Mouse (Mus musculus) limb, embryonic 12.5 days (tissue): Measurements from ENCODE around the gene Ralgps2. TPM values are rescaled to one million over a fixed set of nuclear protein-coding genes. Genes with fewer than 3 reads are reported as not detected.
A peak's percentile ranks its signal among the peaks of the same experiment; 100 is the strongest.

ENCODE experiments used
- ATAC-seq: fragments of 200-750 bp; cut with Nextera tagmentation; 2 replicates; pipeline ENCODE4 v1.8.0; 2017; ENCODE audit warnings: low read depth, moderate TSS enrichment; ENCODE audit not compliant: insufficient number of reproducible peaks, insufficient read depth, low FRiP score, low TSS enrichment
- H3K27ac ChIP-seq: fragments of 300-500 bp; sonication (generic); 2 replicates; pipeline ENCODE4 v1.5.1; 2016; ENCODE audit warnings: mild to moderate bottlenecking, moderate library complexity
- H3K27me3 ChIP-seq: fragments of 300-500 bp; sonication (generic); 2 replicates; pipeline ENCODE4 v1.6.1; 2016; ENCODE audit warnings: mild to moderate bottlenecking, moderate library complexity
- H3K36me3 ChIP-seq: fragments of 300-500 bp; sonication (generic); 2 replicates; pipeline ENCODE4 v1.6.1; 2016; ENCODE audit warnings: mild to moderate bottlenecking, moderate library complexity
- H3K4me1 ChIP-seq: fragments of 300-500 bp; sonication (generic); replicated peaks from 2 replicates; pipeline ENCODE4 v1.6.1; 2016
- H3K4me2 ChIP-seq: fragments of 300-500 bp; sonication (generic); 2 replicates; pipeline ENCODE4 v1.6.1; 2016; ENCODE audit warnings: mild to moderate bottlenecking, moderate library complexity
- H3K4me3 ChIP-seq: fragments of 300-500 bp; sonication (generic); replicated peaks from 2 replicates; pipeline ENCODE4 v1.5.1; 2016; ENCODE audit warnings: mild to moderate bottlenecking
- H3K9ac ChIP-seq: fragments of 300-500 bp; sonication (generic); replicated peaks from 2 replicates; pipeline ENCODE4 v1.6.1; 2016; ENCODE audit warnings: mild to moderate bottlenecking, moderate library complexity
- H3K9me3 ChIP-seq: fragments of 300-500 bp; sonication (generic); 2 replicates; pipeline ENCODE4 v1.6.1; 2016; ENCODE audit warnings: mild to moderate bottlenecking, moderate library complexity
- WGBS: fragments of 180-500 bp; shearing (Covaris S2); methylation state at CpG from one replicate; pipeline ENCODE4 v1.1.7; 2016; 5-methylcytosine and 5-hydroxymethylcytosine counted together
- polyA plus RNA-seq: library from polyadenylated mRNA; unstranded; fragments of >200 nt; fragmentation: Nextera tagmentation; extraction: Ambion mirVana; gene quantifications from 2 replicates; pipeline ENCODE4 v1.2.1, GENCODE M21; 2016

Gene Ralgps2
- polyA plus RNA-seq, 1 experiment from 2014 or later: 83.1 TPM

DNA sequence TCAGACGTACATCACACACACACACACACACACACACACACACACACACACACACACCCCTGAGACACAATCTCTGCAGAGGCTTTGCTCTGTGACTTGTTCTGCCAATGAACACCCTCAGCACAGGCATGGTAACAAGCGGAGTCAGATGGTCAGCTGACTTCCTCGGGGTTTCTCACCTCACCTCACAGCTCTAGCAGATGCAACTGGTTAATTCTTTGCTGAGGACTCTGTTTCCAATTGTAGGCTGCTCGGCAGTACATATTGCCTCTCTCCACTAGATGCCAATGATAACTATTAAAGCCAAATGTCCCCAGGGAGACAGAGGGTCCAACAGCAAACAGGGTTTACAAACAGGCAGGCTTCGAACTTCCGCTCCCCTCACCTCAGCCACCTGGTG is 16.5 kb downstream of the Ralgps2 start:
- WGBS: 35% methylated on average over 6 of the region's 6 CpGs
- H3K9ac ChIP-seq: no peak overlapping the region
- no peak overlapping the region for H3K4me3 ChIP-seq
- H3K4me2 ChIP-seq: no peak overlapping the region
- H3K36me3 ChIP-seq: no peaks in the 10 kb centered on the region
- no peak for ATAC-seq
- no peaks in the 10 kb centered on the region for H3K9me3 ChIP-seq
- H3K27ac ChIP-seq: no peak overlapping the region
- no peaks in the 10 kb centered on the region for H3K27me3 ChIP-seq
- peaks cover 25% of the 10 kb centered on the region for H3K4me1 ChIP-seq

DNA sequence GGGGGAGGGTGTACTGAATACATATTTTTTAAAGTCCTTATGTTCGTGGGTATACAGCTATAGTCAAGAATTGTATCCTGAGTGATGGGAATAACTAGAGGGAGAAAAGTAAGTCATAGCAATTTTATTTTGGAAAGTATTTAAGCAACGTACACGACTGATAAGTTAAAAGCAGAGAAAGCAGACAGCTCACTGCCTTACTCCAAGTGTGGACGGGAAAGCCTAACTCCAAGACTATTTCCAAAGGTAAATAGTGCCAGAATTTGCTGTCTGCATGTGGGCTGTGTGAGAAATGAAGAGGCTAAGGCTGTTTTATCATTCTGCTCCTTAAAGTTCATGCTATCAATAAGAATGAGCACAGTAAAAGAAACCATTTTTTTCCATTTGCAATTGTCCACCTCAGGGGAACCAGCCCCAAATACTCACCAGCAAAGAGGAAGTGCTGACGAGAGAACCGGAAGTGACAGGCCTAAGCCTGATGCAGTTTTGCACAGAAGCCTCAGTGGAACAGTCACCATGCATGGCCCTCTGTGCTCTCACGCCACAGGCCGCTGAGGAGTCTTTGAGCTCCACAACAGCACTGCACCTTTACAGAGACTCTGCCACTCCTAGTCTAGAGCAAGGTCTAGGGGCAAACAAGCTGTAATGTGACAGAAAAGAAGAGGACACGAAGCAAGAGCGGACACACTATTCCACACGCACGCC is 18.0 kb downstream of the Ralgps2 start:
- Histone ChIP-seq H3K4me2 (no peak overlapping the region), H3K9me3 (no peaks in the 10 kb centered on the region), H3K4me3 (no peak overlapping the region), H3K9ac (no peak overlapping the region), H3K27ac (0 out of 2 replicates have a peak overlapping the region, but pooled peaks have one; percentile 31), H3K36me3 (no peaks in the 10 kb centered on the region), H3K4me1 (peaks cover 22% of the 10 kb centered on the region), H3K27me3 (no peaks in the 10 kb centered on the region)
- ATAC-seq: no peak
- WGBS: 70% methylated on average over 12 of the region's 12 CpGs

DNA sequence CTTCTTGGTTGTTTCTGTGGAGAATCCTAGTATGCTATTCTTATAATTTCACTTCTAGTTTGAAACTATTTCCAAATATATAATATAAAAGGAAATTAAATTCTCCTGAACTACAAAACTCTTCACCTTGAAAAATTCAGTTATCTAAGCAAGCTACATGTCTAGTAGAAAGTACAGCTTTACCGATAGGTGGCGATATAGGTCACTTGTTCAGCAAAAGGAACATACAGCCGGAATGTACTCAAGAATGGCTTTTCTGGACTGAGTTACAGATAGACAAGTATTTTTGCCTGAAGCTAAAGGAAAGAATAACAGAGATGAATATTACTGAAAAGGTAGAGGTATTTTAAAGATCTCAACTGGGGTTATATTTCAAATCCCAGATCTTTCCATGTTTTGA is 22.0 kb downstream of the Ralgps2 start:
- H3K4me2 ChIP-seq: no peak overlapping the region
- H3K4me1 ChIP-seq: peaks cover 15% of the 10 kb centered on the region
- no peaks in the 10 kb centered on the region for H3K36me3 ChIP-seq
- 14% methylated on average over 3 of the region's 3 CpGs for WGBS
- ATAC-seq: 0 out of 2 replicates have a peak, but pooled peaks have one; percentile 66
- no peak overlapping the region for H3K9ac ChIP-seq
- H3K4me3 ChIP-seq: no peak overlapping the region
- no peak overlapping the region for H3K27ac ChIP-seq
- no peaks in the 10 kb centered on the region for H3K9me3 ChIP-seq
- H3K27me3 ChIP-seq: no peaks in the 10 kb centered on the region

DNA sequence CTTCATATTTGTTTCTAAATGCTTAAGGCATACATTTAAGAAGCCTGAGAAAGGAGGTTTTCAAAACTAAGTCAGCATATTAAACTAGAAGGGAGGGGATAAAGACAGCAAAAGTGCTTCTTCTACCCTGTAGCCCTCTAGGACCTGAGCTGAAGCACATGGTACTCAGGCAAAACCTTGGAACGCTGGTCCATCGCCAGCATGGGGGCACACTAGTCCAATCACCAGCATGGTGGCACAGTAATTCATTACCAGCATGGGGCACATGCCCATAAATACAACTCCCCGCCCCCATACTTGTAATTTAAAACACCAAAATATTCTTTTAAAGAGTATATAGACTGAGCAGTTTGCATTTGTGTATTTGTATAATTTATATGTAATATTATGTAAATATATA is 23.1 kb downstream of the Ralgps2 start:
- no peak overlapping the region for H3K27ac ChIP-seq
- no peak overlapping the region for H3K9ac ChIP-seq
- H3K27me3 ChIP-seq: no peaks in the 10 kb centered on the region
- H3K4me3 ChIP-seq: no peak overlapping the region
- no peak overlapping the region for H3K4me2 ChIP-seq
- no peak for ATAC-seq
- WGBS: 77% methylated on average over 3 of the region's 3 CpGs
- H3K4me1 ChIP-seq: peaks cover 9% of the 10 kb centered on the region
- no peaks in the 10 kb centered on the region for H3K36me3 ChIP-seq
- H3K9me3 ChIP-seq: no peaks in the 10 kb centered on the region

DNA sequence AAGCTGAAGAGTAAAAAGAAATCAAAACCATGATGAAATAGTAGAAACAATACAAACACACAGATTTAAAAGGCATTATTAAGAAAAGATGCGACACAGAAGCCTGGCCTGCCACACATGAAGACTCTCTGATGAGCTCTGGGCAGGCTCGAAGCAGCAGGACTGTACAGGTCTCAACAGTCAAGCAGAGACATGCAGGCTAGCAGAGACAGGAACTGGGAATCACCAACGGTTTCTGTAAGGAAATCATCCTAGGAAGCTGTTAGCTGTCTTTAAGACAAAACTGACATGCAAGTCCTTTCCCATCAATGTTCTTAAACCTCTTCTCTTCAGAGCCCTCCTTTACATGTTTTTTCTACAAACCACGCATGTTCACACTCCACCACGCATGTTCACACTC is 24.5 kb downstream of the Ralgps2 start:
- Histone ChIP-seq H3K36me3 (no peaks in the 10 kb centered on the region), H3K4me2 (no peak overlapping the region), H3K27ac (no peak overlapping the region), H3K4me1 (peaks cover 3% of the 10 kb centered on the region; the same call in 1 of the 2 replicates), H3K4me3 (no peak overlapping the region), H3K27me3 (no peaks in the 10 kb centered on the region), H3K9me3 (no peaks in the 10 kb centered on the region), H3K9ac (no peak overlapping the region)
- no peak for ATAC-seq
- 79% methylated on average over 5 of the region's 5 CpGs for WGBS

DNA sequence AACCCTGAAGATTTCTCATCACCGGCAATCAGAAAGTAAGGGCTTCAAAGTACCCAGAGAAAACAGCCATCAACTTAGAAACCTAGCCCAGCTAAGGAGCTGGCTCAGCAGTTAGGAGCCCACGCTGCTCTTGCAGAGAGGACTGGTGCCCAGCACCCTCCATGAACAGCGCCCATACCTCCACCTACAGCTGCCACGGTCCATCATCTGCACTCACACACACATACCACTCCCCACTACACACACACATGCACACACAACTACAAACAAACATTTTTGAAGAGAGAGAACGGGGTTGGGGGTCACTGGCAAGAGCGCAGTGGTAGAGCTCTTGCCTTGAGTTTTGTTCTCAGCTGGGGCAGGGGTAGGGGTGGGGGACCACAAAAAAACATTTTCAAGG is 26.2 kb downstream of the Ralgps2 start:
- Histone ChIP-seq H3K9me3 (no peaks in the 10 kb centered on the region), H3K9ac (no peak overlapping the region), H3K4me2 (no peak overlapping the region), H3K27me3 (no peaks in the 10 kb centered on the region), H3K4me3 (no peak overlapping the region), H3K36me3 (no peaks in the 10 kb centered on the region), H3K27ac (0 out of 2 replicates have a peak overlapping the region, but pooled peaks have one; percentile 23), H3K4me1 (peaks cover 3% of the 10 kb centered on the region; the same call in 1 of the 2 replicates)
- ATAC-seq: no peak
- WGBS: 88% methylated on average over 6 of the region's 6 CpGs

DNA sequence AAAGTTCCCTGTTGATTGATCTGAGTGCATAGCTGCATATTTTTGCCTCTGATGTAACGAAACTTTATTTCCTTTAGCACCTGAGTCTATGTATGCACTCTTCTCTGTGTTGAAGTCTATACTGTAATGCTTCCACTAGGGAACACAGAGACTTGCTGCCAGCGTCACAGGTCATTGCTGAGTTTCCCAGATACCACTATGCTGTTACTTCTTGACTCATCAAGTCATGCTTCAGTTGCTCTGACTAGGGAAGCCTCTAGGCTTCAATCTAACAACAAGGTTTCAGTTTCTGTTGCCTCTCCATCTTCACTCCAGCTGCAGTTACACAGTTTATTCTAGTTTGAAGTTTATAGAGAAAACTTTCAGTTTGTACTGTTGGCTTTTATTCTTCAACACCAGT is 28.5 kb downstream of the Ralgps2 start:
- Histone ChIP-seq H3K4me1 (peaks cover 3% of the 10 kb centered on the region; the same call in 1 of the 2 replicates), H3K4me2 (no peak overlapping the region), H3K27me3 (no peaks in the 10 kb centered on the region), H3K9ac (no peak overlapping the region), H3K9me3 (no peaks in the 10 kb centered on the region), H3K27ac (no peak overlapping the region), H3K36me3 (peaks cover 15% of the 10 kb centered on the region), H3K4me3 (no peak overlapping the region)
- WGBS: 80% methylated on average over 2 of the region's 2 CpGs
- no peak for ATAC-seq

DNA sequence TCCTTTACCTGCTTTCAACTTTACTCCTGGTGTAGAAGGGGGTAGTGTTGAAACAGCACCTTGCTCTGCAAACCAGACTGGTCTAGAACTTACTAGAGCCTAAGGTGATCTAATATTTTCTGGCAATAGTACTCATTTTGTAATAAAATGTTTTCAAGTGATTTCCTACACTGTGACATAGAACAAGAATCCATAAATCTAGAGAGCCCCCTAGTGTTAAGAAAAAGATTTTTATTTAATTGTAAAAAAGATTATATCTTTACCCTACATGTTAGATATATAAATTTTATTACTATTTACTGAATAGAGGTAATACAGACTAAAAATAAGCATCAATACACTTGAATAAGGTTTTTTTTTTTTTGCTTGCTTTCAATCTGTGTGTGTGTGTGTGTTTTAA is 29.6 kb downstream of the Ralgps2 start:
- ATAC-seq: no peak
- no peaks in the 10 kb centered on the region for H3K9me3 ChIP-seq
- no peak overlapping the region for H3K4me3 ChIP-seq
- H3K4me2 ChIP-seq: no peak overlapping the region
- H3K27ac ChIP-seq: no peak overlapping the region
- no peak overlapping the region for H3K9ac ChIP-seq
- H3K36me3 ChIP-seq: peaks cover 20% of the 10 kb centered on the region
- peaks cover 3% of the 10 kb centered on the region; the same call in 1 of the 2 replicates for H3K4me1 ChIP-seq
- H3K27me3 ChIP-seq: no peaks in the 10 kb centered on the region

DNA sequence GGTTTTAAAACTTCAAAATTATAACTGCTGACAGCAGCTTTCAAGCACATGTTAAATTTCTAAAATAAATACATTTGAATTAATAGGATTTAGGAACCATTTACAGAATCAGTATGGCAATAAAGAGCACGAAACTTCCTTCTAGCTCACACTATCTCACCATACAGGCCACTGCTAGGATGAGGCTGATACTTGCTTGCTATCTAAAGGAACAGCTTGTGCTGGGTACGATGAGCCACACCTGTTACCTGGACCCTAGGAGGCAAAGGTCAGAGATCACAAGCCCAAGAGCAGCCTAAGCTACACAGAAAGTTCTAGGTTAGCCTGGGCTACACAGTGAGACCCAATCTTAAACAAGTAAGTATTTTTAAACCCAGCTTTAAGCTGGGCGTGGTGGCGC is 30.2 kb downstream of the Ralgps2 start:
- 94% methylated on average over 4 of the region's 4 CpGs for WGBS
- Histone ChIP-seq H3K4me3 (no peak overlapping the region), H3K9me3 (no peaks in the 10 kb centered on the region), H3K27ac (no peak overlapping the region), H3K27me3 (no peaks in the 10 kb centered on the region), H3K36me3 (peaks cover 20% of the 10 kb centered on the region), H3K9ac (no peak overlapping the region), H3K4me1 (peaks cover 3% of the 10 kb centered on the region; the same call in 1 of the 2 replicates), H3K4me2 (no peak overlapping the region)
- ATAC-seq: no peak

DNA sequence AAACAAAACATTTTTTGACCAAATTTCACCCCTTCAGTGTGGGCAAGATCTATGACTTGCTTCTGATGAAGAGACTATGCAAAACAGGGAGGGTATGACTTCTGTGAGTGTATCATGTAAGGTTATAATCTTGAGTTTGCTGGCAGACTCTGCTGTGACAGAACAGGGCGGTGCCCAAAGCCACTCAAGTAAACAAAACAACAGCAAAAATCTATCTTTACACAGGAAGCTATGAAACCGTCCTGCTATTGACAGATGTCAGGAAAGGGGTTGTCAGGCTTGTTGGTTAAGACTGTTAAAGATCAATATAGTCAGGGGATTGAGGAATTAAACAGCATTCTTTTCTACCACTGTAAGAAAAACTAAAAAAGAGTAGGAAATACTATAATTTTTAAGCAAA is 33.8 kb downstream of the Ralgps2 start:
- H3K4me3 ChIP-seq: no peak overlapping the region
- H3K9me3 ChIP-seq: no peaks in the 10 kb centered on the region
- peaks cover 25% of the 10 kb centered on the region for H3K36me3 ChIP-seq
- no peak for ATAC-seq
- H3K4me1 ChIP-seq: no peaks in the 10 kb centered on the region
- 86% methylated on average over 2 of the region's 2 CpGs for WGBS
- H3K27ac ChIP-seq: no peak overlapping the region
- no peak overlapping the region for H3K4me2 ChIP-seq
- no peaks in the 10 kb centered on the region for H3K27me3 ChIP-seq
- H3K9ac ChIP-seq: no peak overlapping the region

DNA sequence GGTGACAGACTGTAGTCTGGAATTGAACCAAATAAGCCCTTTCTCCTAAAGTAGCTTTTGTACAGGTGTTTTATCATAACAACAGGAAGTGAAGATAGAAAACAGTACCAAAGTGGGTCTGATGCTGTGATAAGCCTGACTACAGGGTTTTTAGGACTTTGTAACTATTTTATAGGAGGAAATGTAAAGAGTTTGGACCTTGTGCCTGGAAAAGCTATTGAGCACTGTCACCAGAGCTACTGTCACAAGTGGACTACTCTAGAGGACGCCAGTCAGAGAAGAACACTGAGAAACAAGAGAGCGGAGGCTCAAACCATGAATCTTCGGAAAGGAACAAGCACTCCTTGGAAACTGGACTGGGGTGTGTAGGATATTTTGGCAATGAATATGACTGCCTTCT is 35.5 kb downstream of the Ralgps2 start:
- Histone ChIP-seq H3K27ac (no peak overlapping the region), H3K4me3 (no peak overlapping the region), H3K27me3 (no peaks in the 10 kb centered on the region), H3K4me1 (no peaks in the 10 kb centered on the region), H3K36me3 (peaks cover 34% of the 10 kb centered on the region), H3K9ac (no peak overlapping the region), H3K4me2 (no peak overlapping the region), H3K9me3 (no peaks in the 10 kb centered on the region)
- ATAC-seq: no peak
- 91% methylated on average over 3 of the region's 3 CpGs for WGBS

DNA sequence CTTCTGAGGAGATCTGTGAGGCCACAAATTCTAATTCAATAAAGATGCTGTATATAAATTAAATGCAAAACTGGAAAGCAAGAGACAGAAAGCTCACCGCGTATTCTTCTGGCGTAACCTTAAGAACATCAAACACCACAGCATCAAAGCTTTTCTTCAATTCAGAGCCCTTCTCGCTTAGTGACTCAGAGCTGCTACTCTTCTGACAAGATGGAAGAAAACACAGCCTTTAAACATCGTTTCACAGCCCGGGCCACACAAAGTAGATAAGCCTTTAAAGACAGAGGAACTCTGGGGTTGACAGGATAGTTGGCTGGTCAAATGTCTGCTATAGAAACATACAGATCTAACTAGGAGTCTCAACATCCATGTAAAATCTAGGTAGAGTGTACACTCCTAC is 37.7 kb downstream of the Ralgps2 start:
- H3K27me3 ChIP-seq: no peaks in the 10 kb centered on the region
- H3K36me3 ChIP-seq: peaks cover 36% of the 10 kb centered on the region
- no peak overlapping the region for H3K4me3 ChIP-seq
- H3K9me3 ChIP-seq: no peaks in the 10 kb centered on the region
- H3K4me2 ChIP-seq: no peak overlapping the region
- 85% methylated on average over 6 of the region's 6 CpGs for WGBS
- ATAC-seq: no peak
- H3K9ac ChIP-seq: no peak overlapping the region
- H3K27ac ChIP-seq: no peak overlapping the region
- H3K4me1 ChIP-seq: 0 out of 2 replicates have a peak, but pooled peaks cover 4% of the 10 kb centered on the region
